Mouse (Mus musculus) embryo, embryonic 11.5 days (tissue): ENCODE data around the gene Pdgfb.

Source experiments
- DNase-seq: peaks from one replicate; pipeline ENCODE4 v3.0.0-alpha.2; 2012; ENCODE audit warnings: low read depth, low spot score

Gene Pdgfb

GRCm38 (mm10) chr15:80034913-80035312, 20.1 kb upstream of the Pdgfb start:
- DNase-seq, result no peak

GRCm38 (mm10) chr15:80034366-80034765, 19.6 kb upstream of the Pdgfb start:
- no peak for DNase-seq

DNA sequence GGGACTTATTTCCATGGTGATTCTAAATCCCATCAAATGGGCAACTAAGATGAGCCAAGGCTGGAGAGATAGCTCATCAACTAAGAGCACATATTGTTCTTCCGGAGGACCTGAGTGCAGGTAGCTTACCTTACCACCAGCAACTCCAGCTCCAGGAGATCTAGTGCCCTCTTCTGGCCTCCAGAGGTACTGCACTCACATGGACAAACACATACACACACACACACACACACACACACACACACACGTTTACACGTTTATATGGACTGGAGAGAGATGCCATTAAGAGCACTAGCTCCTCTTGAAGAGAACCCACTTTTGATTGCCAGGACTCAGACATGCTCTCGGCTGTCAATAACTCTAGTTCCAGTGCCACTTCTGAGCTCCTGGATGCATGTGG, 16.4 kb upstream of the Pdgfb start:
- DNase-seq, result no peak

GRCm38 (mm10) chr15:80030399-80030798, 15.6 kb upstream of the Pdgfb start:
- DNase-seq, result no peak

DNA sequence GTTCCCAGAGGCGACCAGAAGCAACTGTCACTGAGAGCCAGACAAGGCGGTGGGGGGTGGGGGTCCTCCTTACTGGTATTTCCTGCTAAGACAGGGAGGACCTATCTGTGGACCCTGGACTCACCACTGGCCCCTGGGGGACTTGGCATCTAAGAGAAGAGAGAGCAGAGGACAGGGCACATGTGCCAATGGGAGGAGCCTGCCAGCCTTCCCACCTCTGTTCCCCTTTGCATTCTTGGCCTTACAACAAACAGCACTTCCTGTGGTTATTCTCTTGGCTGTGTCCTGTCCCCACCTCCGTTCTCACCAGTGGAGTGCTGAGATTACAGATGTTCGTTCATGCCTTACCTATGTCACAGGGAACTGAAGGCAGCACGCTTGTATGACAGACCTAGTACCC, 14.1 kb upstream of the Pdgfb start:
- no peak for DNase-seq

GRCm38 (mm10) chr15:80026689-80027353, 12.0 kb upstream of the Pdgfb start:
- no peak for DNase-seq

DNA sequence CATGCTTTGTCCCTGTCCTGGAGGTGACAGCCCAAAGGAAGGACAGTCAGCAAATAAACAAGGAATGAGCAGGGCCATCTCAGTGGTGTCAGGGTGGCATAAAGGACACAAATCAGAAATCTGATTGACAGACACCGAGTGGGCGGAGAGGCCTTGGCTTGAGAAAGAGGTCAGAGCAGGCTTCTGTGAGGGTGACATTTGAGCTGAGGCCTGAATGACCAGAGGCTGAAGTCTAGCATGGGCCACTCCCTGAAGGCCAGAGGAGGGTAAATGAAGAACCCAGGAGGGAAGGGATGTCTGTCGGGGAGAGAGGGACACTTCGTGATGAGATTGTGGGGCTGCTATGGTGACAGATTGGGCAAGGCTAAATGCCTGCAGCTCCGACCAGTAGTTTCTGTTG, 11.3 kb upstream of the Pdgfb start:
- no peak for DNase-seq

- DNase-seq, result no peak
Observed at GRCm38 (mm10) chr15:80025615-80026014, 10.8 kb upstream of the Pdgfb start.

GRCm38 (mm10) chr15:80024331-80025313, 9.8 kb upstream of the Pdgfb start:
- no peak for DNase-seq

GRCm38 (mm10) chr15:80020516-80020915, 5.7 kb upstream of the Pdgfb start:
- no peak for DNase-seq

- no peak for DNase-seq
Observed at GRCm38 (mm10) chr15:80019625-80020024, 4.8 kb upstream of the Pdgfb start.

GRCm38 (mm10) chr15:80019220-80019619, 4.4 kb upstream of the Pdgfb start:
- no peak for DNase-seq

DNA sequence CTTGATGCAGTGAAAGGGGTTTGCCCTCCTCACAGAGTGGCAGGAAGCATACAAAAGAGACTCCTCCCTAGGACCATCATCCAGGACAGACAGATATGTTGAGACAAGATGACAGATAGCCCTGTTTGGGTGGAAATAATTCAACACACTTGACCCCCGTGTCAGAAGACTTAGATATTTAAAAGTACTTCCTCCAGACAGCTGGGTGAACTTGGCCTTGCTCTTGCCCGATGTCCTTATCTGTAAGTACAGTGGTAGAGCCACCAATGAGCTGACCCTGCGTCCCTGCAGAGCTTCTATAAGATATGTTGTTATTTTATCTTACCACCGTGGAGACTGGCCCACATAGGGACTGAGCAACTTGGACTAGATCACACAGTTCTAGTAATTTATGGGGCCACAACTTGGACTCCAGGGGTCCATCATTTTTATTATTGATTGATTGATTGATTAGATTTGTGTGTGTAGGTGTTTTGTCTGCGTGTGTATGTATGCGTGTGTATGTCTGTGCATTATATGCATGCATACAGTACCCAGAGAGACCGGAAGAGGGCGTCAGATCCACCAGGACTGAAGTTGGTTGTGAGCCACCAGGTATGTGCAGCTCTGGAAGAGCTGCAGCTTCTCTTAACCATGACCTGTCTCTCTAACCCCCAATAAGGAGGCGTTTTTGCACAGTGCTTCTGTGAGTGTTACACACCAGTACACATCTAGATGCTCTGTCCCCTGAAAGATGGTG, 2.0 kb upstream of the Pdgfb start:
- DNase-seq, result no peak

DNA sequence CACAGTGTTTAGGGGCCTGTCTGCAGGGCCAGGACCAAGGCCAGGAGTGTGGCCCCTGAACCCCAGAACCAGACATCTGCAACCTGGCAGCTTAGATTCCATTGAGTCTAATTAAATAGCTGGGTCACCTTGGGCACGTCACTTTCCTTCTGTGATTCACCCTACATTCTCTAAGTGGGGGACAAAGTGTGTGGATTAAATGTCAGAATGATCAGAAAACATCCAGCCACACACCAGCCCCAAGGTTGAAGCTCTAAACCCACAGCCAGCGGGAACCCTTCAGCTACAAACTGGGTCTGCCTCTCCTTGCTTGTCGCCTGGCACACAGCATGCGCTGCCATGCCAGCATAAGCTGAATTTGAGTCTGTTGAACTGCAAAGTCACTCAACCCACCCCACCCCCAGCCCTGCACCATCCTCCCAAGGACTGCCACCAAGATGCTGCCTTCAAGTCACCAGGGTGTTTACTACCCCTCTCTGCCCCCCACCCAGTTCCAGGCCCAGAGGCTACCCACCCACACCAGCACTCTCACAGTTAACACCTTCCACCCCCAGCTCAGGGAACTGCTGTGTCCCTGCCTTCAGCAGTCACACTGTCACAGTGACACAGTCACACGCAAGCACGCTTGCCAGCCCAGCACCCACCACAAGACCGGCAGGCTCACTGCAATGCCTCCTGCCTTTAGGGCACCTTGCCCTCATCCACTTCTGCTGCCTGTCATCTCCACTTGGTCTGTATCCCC, 605 bp upstream of the Pdgfb start:
- no peak for DNase-seq

GRCm38 (mm10) chr15:80014031-80014320, 801 bp downstream of the Pdgfb start:
- no peak for DNase-seq

- DNase-seq, result no peak
Observed at GRCm38 (mm10) chr15:80013256-80014030, 1.3 kb downstream of the Pdgfb start.

- DNase-seq, result no peak
Observed at GRCm38 (mm10) chr15:80012527-80013201, 2.1 kb downstream of the Pdgfb start.

DNA sequence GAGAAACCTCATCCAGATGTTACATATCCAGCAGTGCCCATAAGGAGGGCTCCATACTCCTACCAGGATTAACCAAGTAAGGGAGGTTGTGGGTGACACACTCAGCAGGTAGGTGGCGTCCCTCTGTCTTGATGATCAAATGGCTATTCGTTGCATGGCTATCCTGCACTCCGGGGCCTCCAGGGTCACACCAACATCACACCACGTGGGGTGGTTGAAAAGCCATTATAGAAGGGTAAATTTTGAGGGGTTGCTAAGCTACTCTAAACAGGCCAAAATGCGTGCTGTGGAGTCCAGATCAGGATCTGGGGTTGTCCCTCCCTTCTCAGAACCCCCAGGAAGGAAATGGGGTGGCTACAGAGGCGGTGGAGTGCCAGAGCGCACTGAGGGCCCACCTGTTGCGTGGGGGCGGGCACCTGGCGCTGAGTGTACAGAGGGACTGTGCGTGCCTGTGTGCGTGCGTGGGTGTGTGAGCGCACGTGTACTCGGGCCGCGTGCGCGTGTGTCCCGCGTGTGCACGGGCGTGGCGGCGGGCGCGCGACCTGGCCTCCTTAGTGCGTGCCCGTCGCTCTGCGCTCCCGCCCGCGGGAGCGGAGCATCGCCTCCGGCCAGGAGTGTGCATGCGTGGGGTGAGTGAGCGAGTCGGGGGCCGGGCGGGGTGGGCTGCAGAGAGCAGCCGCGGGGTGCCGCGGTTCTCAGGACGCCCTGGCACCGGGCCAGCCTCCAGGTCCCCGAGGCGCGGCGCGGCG, 2.8 kb downstream of the Pdgfb start:
- no peak for DNase-seq

DNA sequence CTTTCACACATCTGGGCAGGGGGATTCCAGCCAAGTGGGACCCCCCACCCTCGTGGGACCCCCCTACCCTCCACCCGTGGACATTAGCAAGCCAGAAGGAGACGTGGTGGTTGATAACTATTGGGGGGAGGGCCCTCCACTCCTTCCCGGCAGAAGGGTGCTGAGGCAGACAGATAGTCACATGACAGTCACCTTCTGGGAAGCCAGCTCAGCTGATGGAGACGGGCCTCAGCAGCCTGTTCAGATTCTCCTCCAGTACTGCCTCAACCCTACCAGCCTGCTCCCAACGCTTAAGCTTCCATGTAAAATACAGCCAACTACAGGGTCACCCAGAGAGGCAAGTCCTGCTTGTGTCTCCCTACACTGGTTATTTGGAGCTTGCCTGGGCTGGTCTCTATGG, 3.6 kb downstream of the Pdgfb start:
- DNase-seq, result no peak

- DNase-seq, result no peak
Observed at GRCm38 (mm10) chr15:80010182-80010558, 4.6 kb downstream of the Pdgfb start.
